Mouse (Mus musculus) limb, embryonic 14.5 days (tissue): ENCODE results near the gene Fbxo17. TPM values are rescaled to one million over a fixed set of nuclear protein-coding genes. Genes with fewer than 3 reads are reported as not detected.

Source experiments
- ATAC-seq: fragments of 200-750 bp; cut with Nextera tagmentation; 2 replicates; pipeline ENCODE4 v1.8.0; 2017; ENCODE audit warnings: low read depth, moderate number of reproducible peaks, moderate TSS enrichment; ENCODE audit not compliant: low FRiP score
- DNase-seq: peaks from one replicate; pipeline ENCODE4 v3.0.0-alpha.2; 2015; ENCODE audit warnings: low spot score
- H3K27ac ChIP-seq: fragments of 300-500 bp; sonication (generic); replicated peaks from 2 replicates; pipeline ENCODE4 v1.5.1; 2014; ENCODE audit warnings: low read depth, mild to moderate bottlenecking, low read length, moderate library complexity, mixed read lengths
- H3K27me3 ChIP-seq: fragments of 300-500 bp; sonication (generic); 2 replicates; pipeline ENCODE4 v1.6.1; 2014; ENCODE audit warnings: low read length, mixed read lengths; ENCODE audit not compliant: control insufficient read depth, insufficient read depth
- H3K36me3 ChIP-seq: fragments of 300-500 bp; sonication (generic); 2 replicates; pipeline ENCODE4 v1.6.1; 2014; ENCODE audit warnings: mild to moderate bottlenecking, low read length, moderate library complexity, mixed read lengths; ENCODE audit not compliant: control insufficient read depth, insufficient read depth
- H3K4me1 ChIP-seq: fragments of 300-500 bp; sonication (generic); 2 replicates; pipeline ENCODE4 v1.6.1; 2014; ENCODE audit warnings: antibody characterized with exemption, low read length, mixed read lengths; ENCODE audit not compliant: control insufficient read depth, insufficient read depth
- H3K4me2 ChIP-seq: fragments of 300-500 bp; sonication (generic); replicated peaks from 2 replicates; pipeline ENCODE4 v1.6.1; 2014; ENCODE audit warnings: low read depth, mild to moderate bottlenecking, low read length, moderate library complexity; ENCODE audit not compliant: severe bottlenecking
- H3K4me3 ChIP-seq: fragments of 300-500 bp; sonication (generic); replicated peaks from 2 replicates; pipeline ENCODE4 v1.5.1; 2014; ENCODE audit warnings: low read length
- H3K9ac ChIP-seq: fragments of 300-500 bp; sonication (generic); 2 replicates; pipeline ENCODE4 v1.6.1; 2014; ENCODE audit warnings: mild to moderate bottlenecking, low read depth, low read length, moderate library complexity; ENCODE audit not compliant: severe bottlenecking
- H3K9me3 ChIP-seq: fragments of 300-500 bp; sonication (generic); 2 replicates; pipeline ENCODE4 v1.6.1; 2016; ENCODE audit warnings: low read length; ENCODE audit not compliant: control insufficient read depth
- POLR2A ChIP-seq: fragments of 200-500 bp; IDR thresholded peaks from 2 replicates; pipeline ENCODE4 v1.8.0; 2012; ENCODE audit warnings: inconsistent platforms, mild to moderate bottlenecking, moderate library complexity, borderline replicate concordance; ENCODE audit not compliant: insufficient read depth, insufficient read length; ENCODE audit errors: extremely low read depth
- WGBS: fragments of 180-500 bp; shearing (Covaris S2); extraction: QIAGEN DNeasy Blood & Tissue Kit; methylation state at CpG from one replicate; pipeline ENCODE4 v1.1.7; 2014; 5-methylcytosine and 5-hydroxymethylcytosine counted together
- polyA plus RNA-seq, 2 experiments: library from polyadenylated mRNA; depleted of rRNA in 1 of 2; stranded (reverse) in 1 of 2; unstranded in 1 of 2; fragments of >200 nt; fragmentation: Nextera tagmentation in 1 of 2; extraction: Ambion mirVana in 1 of 2; gene quantifications; 2 replicates each; pipeline versions ENCODE4 v1.2.1 to v1.2.3; 2012 to 2014

Fbxo17 gene
- polyA plus RNA-seq, 2 experiments = 29.0 to 34.8 TPM

- H3K4me2 ChIP-seq = no peak overlapping the region
- no peaks in the 10 kb centered on the region for H3K36me3 ChIP-seq
- no peak overlapping the region for H3K4me3 ChIP-seq
- DNase-seq (no peak), ATAC-seq (no peak)
- H3K27ac ChIP-seq = no peak overlapping the region
- 80% methylated on average over 13 of the region's 13 CpGs for WGBS
- H3K4me1 ChIP-seq = no peaks in the 10 kb centered on the region
- no peak for TF ChIP-seq POLR2A
- H3K9me3 ChIP-seq = no peaks in the 10 kb centered on the region
- H3K27me3 ChIP-seq = no peaks in the 10 kb centered on the region
- no peak overlapping the region for H3K9ac ChIP-seq
Measured at GRCm38 (mm10) chr7:28676811-28677541, 39.6 kb upstream of the Fbxo17 start.

DNA sequence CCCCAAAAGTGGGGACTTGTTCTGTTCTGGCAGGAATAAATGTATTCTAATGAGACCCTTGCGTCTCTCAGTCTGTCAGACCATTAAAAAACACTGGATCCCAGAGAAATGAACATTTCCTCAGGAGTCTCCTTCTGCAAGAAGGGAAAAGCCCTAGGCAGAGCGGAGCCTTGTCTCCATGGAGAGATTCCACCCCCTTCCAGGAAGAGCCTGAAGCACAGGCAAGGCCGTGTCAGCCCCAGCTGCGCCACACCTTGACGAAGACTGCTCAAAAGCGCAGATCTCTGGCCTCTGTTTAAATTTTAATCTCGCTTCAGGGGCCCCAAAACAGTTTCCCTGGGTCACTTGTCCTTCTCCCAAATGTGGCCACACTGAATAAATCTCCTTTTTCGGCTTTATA lies 39.0 kb upstream of the Fbxo17 start:
- WGBS = 90% methylated on average over 8 of the region's 8 CpGs
- no peak for DNase-seq
- Histone ChIP-seq H3K27me3 (no peaks in the 10 kb centered on the region), H3K4me1 (no peaks in the 10 kb centered on the region), H3K27ac (no peak overlapping the region), H3K9ac (no peak overlapping the region), H3K4me3 (no peak overlapping the region), H3K36me3 (no peaks in the 10 kb centered on the region), H3K4me2 (no peak overlapping the region), H3K9me3 (no peaks in the 10 kb centered on the region)
- TF ChIP-seq POLR2A = no peak
- ATAC-seq = no peak

GRCm38 (mm10) chr7:28691075-28691474 lies 25.5 kb upstream of the Fbxo17 start:
- no peaks in the 10 kb centered on the region for H3K27me3 ChIP-seq
- H3K4me1 ChIP-seq = peaks cover 3% of the 10 kb centered on the region; the same call in 1 of the 2 replicates
- DNase-seq = no peak
- ATAC-seq = no peak
- no peak for TF ChIP-seq POLR2A
- no peak overlapping the region for H3K4me2 ChIP-seq
- no peak overlapping the region for H3K9ac ChIP-seq
- H3K4me3 ChIP-seq = no peak overlapping the region
- no peaks in the 10 kb centered on the region for H3K9me3 ChIP-seq
- no peaks in the 10 kb centered on the region for H3K36me3 ChIP-seq
- no peak overlapping the region for H3K27ac ChIP-seq
- WGBS = 66% methylated on average over 7 of the region's 7 CpGs

GRCm38 (mm10) chr7:28692545-28693320 lies 23.9 kb upstream of the Fbxo17 start, which contains the start of gene Fbxo27:
TSS of gene Fbxo27 (plus strand) at chr7:28692849.
- 38% methylated on average over 27 of the region's 30 CpGs for WGBS
- ATAC-seq = peak; percentile 18; the same call in 1 of the 2 replicates

GRCm38 (mm10) chr7:28693321-28693966 lies 23.2 kb upstream of the Fbxo17 start:
- Histone ChIP-seq H3K4me2 (peak overlapping the region; percentile 68), H3K4me1 (peaks cover 3% of the 10 kb centered on the region; the same call in 1 of the 2 replicates), H3K27ac (no peak overlapping the region), H3K4me3 (peak overlapping the region; percentile 44), H3K36me3 (no peaks in the 10 kb centered on the region), H3K27me3 (no peaks in the 10 kb centered on the region), H3K9ac (peak overlapping the region; percentile 53), H3K9me3 (no peaks in the 10 kb centered on the region)
- 0 out of 2 replicates have a peak, but pooled peaks have one; percentile 42 for TF ChIP-seq POLR2A
- WGBS = 1% methylated on average over 30 of the region's 38 CpGs
- ATAC-seq (peak; percentile 75), DNase-seq (peak; percentile 86)

More at GRCm38 (mm10) chr7:28692545-28693320, 23.9 kb upstream of the Fbxo17 start, which contains the start of gene Fbxo27:
- Histone ChIP-seq H3K4me1 (peaks cover 3% of the 10 kb centered on the region; the same call in 1 of the 2 replicates), H3K27me3 (no peaks in the 10 kb centered on the region), H3K36me3 (no peaks in the 10 kb centered on the region), H3K4me3 (peak within 1 kb of the TSS; percentile 44), H3K27ac (no peak within 1 kb of the TSS), H3K9ac (peak within 1 kb of the TSS; percentile 53), H3K4me2 (peak within 1 kb of the TSS; percentile 68), H3K9me3 (no peaks in the 10 kb centered on the region)
- DNase-seq = no peak
- no peak for TF ChIP-seq POLR2A
